Mouse (Mus musculus) forebrain, embryonic 16.5 days (tissue): ENCODE measurements at regions not wholly inside any gene's neighbourhood (a gene's known extent, or its start where the extent isn't known, plus 50 kb on each side); places are given as distances from the start of the nearest gene placed in this dataset.

Experiments
- ATAC-seq: fragments of 200-750 bp; cut with Nextera tagmentation; 2 replicates; pipeline ENCODE4 v1.8.0; 2017; ENCODE audit warnings: mild to moderate bottlenecking, moderate library complexity
- H3K27ac ChIP-seq: fragments of 300-500 bp; sonication (generic); 2 replicates; pipeline ENCODE4 v1.5.1; 2014; ENCODE audit warnings: low read length, control low read depth
- H3K27me3 ChIP-seq: fragments of 300-500 bp; sonication (generic); replicated peaks from 2 replicates; pipeline ENCODE4 v1.6.1; 2014; ENCODE audit warnings: low read length; ENCODE audit not compliant: control insufficient read depth, insufficient read depth
- H3K36me3 ChIP-seq: fragments of 300-500 bp; sonication (generic); 2 replicates; pipeline ENCODE4 v1.6.1; 2014; ENCODE audit not compliant: control insufficient read depth, insufficient read depth
- H3K4me1 ChIP-seq: fragments of 300-500 bp; sonication (generic); replicated peaks from 2 replicates; pipeline ENCODE4 v1.6.1; 2014; ENCODE audit warnings: low read length; ENCODE audit not compliant: control insufficient read depth, insufficient read depth
- H3K4me2 ChIP-seq: fragments of 300-500 bp; sonication (generic); 2 replicates; pipeline ENCODE4 v1.6.1; 2014; ENCODE audit warnings: mild to moderate bottlenecking, low read length, control low read depth
- H3K4me3 ChIP-seq: fragments of 300-500 bp; sonication (generic); replicated peaks from 2 replicates; pipeline ENCODE4 v1.5.1; 2014; ENCODE audit warnings: mild to moderate bottlenecking, low read length, control low read depth
- H3K9ac ChIP-seq: fragments of 300-500 bp; sonication (generic); replicated peaks from 2 replicates; pipeline ENCODE4 v1.6.1; 2014; ENCODE audit warnings: low read depth, low read length, control low read depth
- H3K9me3 ChIP-seq: fragments of 300-500 bp; sonication (generic); 2 replicates; pipeline ENCODE4 v1.6.1; 2016; ENCODE audit warnings: low read length; ENCODE audit not compliant: control insufficient read depth
- WGBS: fragments of 180-500 bp; shearing (Covaris S2); extraction: QIAGEN DNeasy Blood & Tissue Kit; methylation state at CpG from one replicate; pipeline ENCODE4 v1.1.7; 2014; 5-methylcytosine and 5-hydroxymethylcytosine counted together

- WGBS = 33% methylated on average over 13 of the region's 13 CpGs
- Histone ChIP-seq H3K9ac (no peak overlapping the region), H3K9me3 (no peaks in the 10 kb centered on the region), H3K4me1 (peaks cover 5% of the 10 kb centered on the region), H3K27ac (no peak overlapping the region), H3K27me3 (no peaks in the 10 kb centered on the region), H3K4me3 (no peak overlapping the region), H3K4me2 (no peak overlapping the region), H3K36me3 (no peaks in the 10 kb centered on the region)
- ATAC-seq = no peak
These were observed 54.5 kb upstream of the Mafb start for GRCm38 (mm10) chr2:160421216-160421911.

- Histone ChIP-seq H3K4me2 (no peak overlapping the region), H3K4me1 (peaks cover 5% of the 10 kb centered on the region), H3K4me3 (no peak overlapping the region), H3K9ac (no peak overlapping the region), H3K9me3 (no peaks in the 10 kb centered on the region), H3K36me3 (no peaks in the 10 kb centered on the region), H3K27ac (no peak overlapping the region), H3K27me3 (no peaks in the 10 kb centered on the region)
- 86% methylated on average over 7 of the region's 7 CpGs for WGBS
- no peak for ATAC-seq
These were observed 57.6 kb upstream of the Mafb start for GRCm38 (mm10) chr2:160424491-160424890.

- Histone ChIP-seq H3K27ac (no peak overlapping the region), H3K4me3 (no peak overlapping the region), H3K36me3 (no peaks in the 10 kb centered on the region), H3K9ac (no peak overlapping the region), H3K27me3 (no peaks in the 10 kb centered on the region), H3K9me3 (no peaks in the 10 kb centered on the region), H3K4me2 (no peak overlapping the region), H3K4me1 (no peaks in the 10 kb centered on the region)
- no peak for ATAC-seq
- WGBS = 74% methylated on average over 10 of the region's 10 CpGs
These were observed 60.6 kb upstream of the Mafb start for GRCm38 (mm10) chr2:160427431-160427830.

DNA sequence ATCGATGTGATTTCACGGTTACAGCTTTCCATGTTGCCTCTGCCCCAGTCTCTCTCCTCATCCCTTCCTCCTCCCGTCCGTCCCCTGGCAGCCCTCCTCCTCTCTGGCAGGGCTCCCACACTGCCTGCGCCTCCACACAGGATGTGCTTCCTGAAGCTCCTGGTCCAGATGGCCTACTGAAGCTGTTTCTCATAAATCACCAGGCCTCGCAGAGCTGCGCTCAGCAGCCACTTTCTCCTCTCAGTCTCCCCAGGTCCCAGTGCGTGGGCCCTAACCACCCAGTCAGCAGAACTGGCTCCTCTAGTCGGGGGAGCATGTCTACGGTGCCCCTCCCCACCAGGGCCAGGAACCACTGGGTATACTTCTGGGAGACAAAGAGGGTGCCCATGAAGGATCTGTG, 66.4 kb upstream of the Mafb start:
- no peak overlapping the region for H3K4me3 ChIP-seq
- ATAC-seq = peak; percentile 40; the same call in 1 of the 2 replicates
- no peak overlapping the region for H3K27ac ChIP-seq

DNA sequence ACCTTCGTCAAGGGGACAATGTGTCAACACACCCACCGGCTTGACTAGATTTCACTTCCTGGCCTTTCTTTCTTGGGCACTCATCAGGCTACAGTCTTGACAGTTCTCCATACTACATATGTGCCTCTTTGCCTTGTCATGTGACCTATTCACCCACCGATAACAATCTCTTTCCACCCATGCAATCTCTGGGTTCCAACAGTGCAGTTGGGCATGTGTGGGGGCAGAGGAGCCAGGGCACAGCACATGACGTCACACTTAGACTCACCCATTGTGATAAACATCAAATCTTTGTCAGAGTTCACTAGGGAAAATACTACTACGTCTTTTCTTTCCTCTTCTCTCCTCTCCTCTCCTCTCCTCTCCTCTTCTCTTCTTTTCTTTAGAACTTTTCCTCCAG, 67.8 kb upstream of the Mafb start:
- no peaks in the 10 kb centered on the region for H3K9me3 ChIP-seq

More for the DNA sequence above, 66.4 kb upstream of the Mafb start:
- H3K9ac ChIP-seq = no peak overlapping the region
- peaks cover 3% of the 10 kb centered on the region; the same call in 1 of the 2 replicates for H3K4me1 ChIP-seq
- 51% methylated on average over 10 of the region's 10 CpGs for WGBS
- no peaks in the 10 kb centered on the region for H3K9me3 ChIP-seq
- no peaks in the 10 kb centered on the region for H3K27me3 ChIP-seq
- no peaks in the 10 kb centered on the region for H3K36me3 ChIP-seq
- no peak overlapping the region for H3K4me2 ChIP-seq

GRCm38 (mm10) chr2:160435622-160436021, 68.8 kb upstream of the Mafb start:
- H3K9me3 ChIP-seq = no peaks in the 10 kb centered on the region
- no peak overlapping the region for H3K4me2 ChIP-seq
- WGBS = 92% methylated on average over 3 of the region's 3 CpGs
- no peak overlapping the region for H3K9ac ChIP-seq
- H3K4me3 ChIP-seq = no peak overlapping the region
- H3K36me3 ChIP-seq = no peaks in the 10 kb centered on the region
- H3K27me3 ChIP-seq = no peaks in the 10 kb centered on the region
- ATAC-seq = no peak
- no peak overlapping the region for H3K27ac ChIP-seq
- H3K4me1 ChIP-seq = peaks cover 18% of the 10 kb centered on the region

More for the DNA sequence above, 67.8 kb upstream of the Mafb start:
- Histone ChIP-seq H3K4me3 (no peak overlapping the region), H3K4me1 (peaks cover 11% of the 10 kb centered on the region), H3K27me3 (no peaks in the 10 kb centered on the region), H3K36me3 (no peaks in the 10 kb centered on the region), H3K4me2 (no peak overlapping the region), H3K27ac (no peak overlapping the region), H3K9ac (no peak overlapping the region)
- WGBS = 89% methylated on average over 5 of the region's 5 CpGs
- ATAC-seq = no peak

DNA sequence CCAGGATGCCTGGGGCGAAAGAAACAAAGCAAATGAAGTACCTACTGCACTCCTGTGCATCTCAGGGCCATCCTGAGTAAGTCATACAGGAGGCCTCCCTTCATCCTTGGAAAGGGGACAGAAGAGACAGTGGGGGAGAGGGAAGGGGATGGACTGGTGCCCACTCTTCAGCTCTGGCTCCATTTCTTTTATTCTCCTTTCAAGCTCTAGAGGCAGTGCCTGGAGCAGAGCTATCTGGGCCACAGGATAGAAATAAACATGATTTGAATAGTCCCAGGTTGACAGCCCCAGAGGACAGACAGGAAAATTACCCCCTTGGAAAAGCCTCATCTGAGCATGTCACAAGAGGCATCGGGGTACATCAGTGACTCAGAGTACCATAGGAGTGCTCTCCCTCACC, 72.2 kb upstream of the Mafb start:
- no peak overlapping the region for H3K27ac ChIP-seq
- ATAC-seq = peak; percentile 50
- peaks cover 17% of the 10 kb centered on the region for H3K4me1 ChIP-seq
- no peak overlapping the region for H3K9ac ChIP-seq
- H3K27me3 ChIP-seq = no peaks in the 10 kb centered on the region
- no peaks in the 10 kb centered on the region for H3K36me3 ChIP-seq
- H3K4me3 ChIP-seq = no peak overlapping the region
- no peak overlapping the region for H3K4me2 ChIP-seq
- H3K9me3 ChIP-seq = no peaks in the 10 kb centered on the region
- WGBS = 88% methylated on average over 2 of the region's 2 CpGs

GRCm38 (mm10) chr2:160440236-160440635, 73.4 kb upstream of the Mafb start:
- no peaks in the 10 kb centered on the region for H3K9me3 ChIP-seq
- WGBS = 31% methylated on average over 9 of the region's 9 CpGs
- no peaks in the 10 kb centered on the region for H3K36me3 ChIP-seq
- ATAC-seq = peak; percentile 76
- H3K27ac ChIP-seq = no peak overlapping the region
- H3K4me3 ChIP-seq = no peak overlapping the region
- no peak overlapping the region for H3K9ac ChIP-seq
- no peaks in the 10 kb centered on the region for H3K27me3 ChIP-seq
- no peak overlapping the region for H3K4me2 ChIP-seq
- peaks cover 17% of the 10 kb centered on the region for H3K4me1 ChIP-seq

DNA sequence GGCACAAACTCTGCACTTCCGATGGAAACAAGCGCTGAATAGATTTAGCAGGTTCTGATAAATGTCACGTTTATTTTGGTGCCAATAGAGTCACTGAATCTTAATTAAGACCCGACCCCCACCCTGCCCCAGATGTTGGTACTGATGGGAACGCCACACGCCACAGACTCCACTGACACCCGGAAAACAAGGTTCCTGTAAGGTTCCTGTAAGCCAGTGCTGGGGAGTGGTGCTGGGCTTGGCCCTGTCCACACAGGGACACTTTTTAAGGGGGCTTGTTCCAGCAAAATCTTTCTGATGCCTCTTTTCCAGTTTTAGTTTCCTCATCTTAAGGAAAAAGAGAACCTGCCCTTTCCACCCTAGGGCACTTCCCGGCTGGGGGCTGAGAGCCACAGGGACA, 84.2 kb upstream of the Mafb start:
- peaks cover 16% of the 10 kb centered on the region for H3K4me1 ChIP-seq
- H3K4me2 ChIP-seq = peak overlapping the region; percentile 57
- peak; percentile 44 for ATAC-seq
- H3K9me3 ChIP-seq = no peaks in the 10 kb centered on the region
- H3K36me3 ChIP-seq = no peaks in the 10 kb centered on the region
- no peaks in the 10 kb centered on the region for H3K27me3 ChIP-seq
- H3K4me3 ChIP-seq = peak overlapping the region; percentile 36
- 0 out of 2 replicates have a peak overlapping the region, but pooled peaks have one; percentile 38 for H3K9ac ChIP-seq
- whole genome bisulfite sequencing = 6% methylated on average over 8 of the region's 8 CpGs
- H3K27ac ChIP-seq = 0 out of 2 replicates have a peak overlapping the region, but pooled peaks have one; percentile 12
